Mouse (Mus musculus) C2C12 (cell line): Measurements from ENCODE around the gene Ttll8. TPM values are rescaled to one million over a fixed set of nuclear protein-coding genes. Genes with fewer than 3 reads are reported as not detected.

Experiments used
- H3K27me3 ChIP-seq: one replicate; pipeline ENCODE4 v1.6.1; 2011; ENCODE audit not compliant: control insufficient read depth, insufficient read depth, insufficient read length
- H3K36me3 ChIP-seq: one replicate; pipeline ENCODE4 v1.6.1; 2011; ENCODE audit not compliant: control insufficient read depth, insufficient read depth
- H3K4me3 ChIP-seq: one replicate; pipeline ENCODE4 v1.5.1; 2011; ENCODE audit warnings: mild to moderate bottlenecking, control low read depth; ENCODE audit not compliant: poor library complexity, insufficient read depth, severe bottlenecking
- H3K79me2 ChIP-seq: one replicate; pipeline ENCODE4 v1.6.1; 2011; ENCODE audit not compliant: control insufficient read depth, insufficient read depth
- H3K79me3 ChIP-seq: one replicate; pipeline ENCODE4 v1.6.1; 2011; ENCODE audit warnings: low read depth, control low read depth
- H3ac ChIP-seq: one replicate; pipeline ENCODE3; 2011; ENCODE audit warnings: low read depth; ENCODE audit not compliant: control insufficient read depth, insufficient read length
- CEBPB ChIP-seq: IDR thresholded peaks from one replicate; pipeline ENCODE4 v1.6.1; 2011; ENCODE audit warnings: low read depth, mild to moderate bottlenecking, control low read depth, moderate library complexity
- CTCF ChIP-seq: IDR thresholded peaks from one replicate; pipeline ENCODE4 v1.5.1; 2011; ENCODE audit not compliant: control insufficient read depth, insufficient read depth, insufficient read length
- FOSL1 ChIP-seq: IDR thresholded peaks from one replicate; pipeline ENCODE4 v1.8.0; 2011; ENCODE audit warnings: mild to moderate bottlenecking, low read length; ENCODE audit not compliant: poor library complexity, insufficient read depth, severe bottlenecking
- MAX ChIP-seq: IDR thresholded peaks from one replicate; pipeline ENCODE4 v1.6.1; 2011; ENCODE audit warnings: mild to moderate bottlenecking, control low read depth
- MYOD1 ChIP-seq: IDR thresholded peaks from one replicate; pipeline ENCODE4 v1.6.1; 2011; ENCODE audit warnings: low read depth; ENCODE audit not compliant: control insufficient read depth, insufficient read length
- MYOG ChIP-seq: IDR thresholded peaks from one replicate; pipeline ENCODE4 v1.6.1; 2011; ENCODE audit not compliant: control insufficient read depth, insufficient read length; ENCODE audit errors: extremely low read depth
- USF1 ChIP-seq: IDR thresholded peaks from one replicate; pipeline ENCODE4 v1.6.1; 2011; ENCODE audit warnings: low read depth, mild to moderate bottlenecking, control low read depth, moderate library complexity
- long read RNA-seq, 2 experiments: library from polyadenylated mRNA; unstranded; transcript quantifications; one replicate each; pipeline ENCODE4 v2.0.0; 2019 to 2020
- polyA plus RNA-seq: library from polyadenylated mRNA; unstranded; fragments of >200 nt; fragmentation: generic; extraction: Trizol; gene quantifications from one replicate; pipeline ENCODE4 v1.2.1, GENCODE M21; 2012; ENCODE audit warnings: missing spikeins

Ttll8 gene
- polyA plus RNA-seq, result not detected
- long read RNA-seq, experiment 1, result 0 reads
- long read RNA-seq, experiment 2, result 0 reads

- TF ChIP-seq MYOG, result no peak
- H3ac ChIP-seq, result no peak within 1 kb of the TSS
- H3K4me3 ChIP-seq, result no peak within 1 kb of the TSS
- no peaks in the 10 kb centered on the region for H3K79me3 ChIP-seq
- H3K79me2 ChIP-seq, result no peaks in the 10 kb centered on the region
- peaks cover 4% of the 10 kb centered on the region for H3K27me3 ChIP-seq
- no peaks in the 10 kb centered on the region for H3K36me3 ChIP-seq
Observed at GRCm38 (mm10) chr15:88954368-88955072, at the start of gene Ttll8. Gene Ttll8 (minus strand): TSS chr15:88954418.

- no peak overlapping the region for H3ac ChIP-seq
- H3K4me3 ChIP-seq, result no peak overlapping the region
- peaks cover 48% of the 10 kb centered on the region for H3K27me3 ChIP-seq
- TF ChIP-seq USF1 (no peak), MAX (no peak), MYOG (no peak), CTCF (no peak), CEBPB (no peak), FOSL1 (no peak), MYOD1 (peak; percentile 76)
- no peaks in the 10 kb centered on the region for H3K36me3 ChIP-seq
- no peaks in the 10 kb centered on the region for H3K79me2 ChIP-seq
- H3K79me3 ChIP-seq, result no peaks in the 10 kb centered on the region
Observed at GRCm38 (mm10) chr15:89001245-89001644, 47.0 kb upstream of the Ttll8 start.

- H3K36me3 ChIP-seq, result no peaks in the 10 kb centered on the region
- no peak overlapping the region for H3ac ChIP-seq
- no peak overlapping the region for H3K4me3 ChIP-seq
- H3K79me2 ChIP-seq, result no peaks in the 10 kb centered on the region
- H3K79me3 ChIP-seq, result no peaks in the 10 kb centered on the region
- peaks cover 55% of the 10 kb centered on the region for H3K27me3 ChIP-seq
- TF ChIP-seq FOSL1, result no peak
- TF ChIP-seq MAX, result no peak
- TF ChIP-seq CEBPB, result no peak
- no peak for TF ChIP-seq MYOG
- TF ChIP-seq CTCF, result no peak
- no peak for TF ChIP-seq MYOD1
- no peak for TF ChIP-seq USF1
Observed at GRCm38 (mm10) chr15:89000367-89000766, 46.1 kb upstream of the Ttll8 start.

DNA sequence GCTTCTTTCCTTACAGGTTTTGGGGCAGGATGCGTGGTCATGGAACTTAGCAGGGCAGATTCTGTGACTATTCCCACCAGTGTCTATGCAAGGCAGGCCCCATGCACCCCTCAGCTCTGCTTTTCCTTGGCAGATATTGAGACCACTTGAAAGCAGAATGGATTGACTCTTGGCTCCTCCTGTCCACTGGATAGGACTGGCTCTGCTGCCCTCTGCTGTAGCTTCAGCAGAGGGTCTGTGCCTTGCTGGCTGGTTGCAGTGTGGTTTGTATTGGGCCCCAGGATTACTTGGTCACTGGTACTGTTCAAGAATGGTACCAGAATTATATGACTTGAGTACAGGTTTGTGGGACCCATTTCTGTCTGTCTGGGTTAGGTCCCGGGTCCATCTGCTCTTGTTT, 44.9 kb upstream of the Ttll8 start:
- H3K4me3 ChIP-seq, result no peak overlapping the region
- no peak for TF ChIP-seq USF1
- TF ChIP-seq MAX, result no peak
- no peak for TF ChIP-seq MYOD1
- TF ChIP-seq MYOG, result no peak
- no peak for TF ChIP-seq CTCF
- TF ChIP-seq CEBPB, result no peak
- no peak for TF ChIP-seq FOSL1
- peaks cover 61% of the 10 kb centered on the region for H3K27me3 ChIP-seq
- no peaks in the 10 kb centered on the region for H3K79me3 ChIP-seq
- H3ac ChIP-seq, result no peak overlapping the region
- no peaks in the 10 kb centered on the region for H3K79me2 ChIP-seq
- H3K36me3 ChIP-seq, result no peaks in the 10 kb centered on the region

DNA sequence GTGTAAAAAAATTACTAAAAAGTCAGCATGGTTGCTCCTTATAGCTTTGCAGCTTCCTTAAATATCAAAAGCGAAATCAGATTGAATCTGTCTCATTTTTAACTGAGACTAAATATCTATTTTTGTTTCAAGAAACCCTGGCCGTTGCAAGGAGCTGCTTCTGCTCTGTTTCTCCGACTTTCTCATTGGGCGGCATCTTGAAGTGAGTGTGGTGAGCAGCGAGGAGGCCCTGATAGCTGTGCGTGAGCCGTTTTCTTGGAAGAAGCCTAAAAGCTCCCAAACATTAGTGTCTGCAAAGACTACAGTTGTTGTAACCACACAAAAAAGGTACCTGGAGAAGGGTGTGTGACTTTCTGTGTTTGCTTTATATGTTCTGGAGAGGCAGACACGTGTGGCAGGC, 44.4 kb upstream of the Ttll8 start:
- H3K27me3 ChIP-seq, result peaks cover 66% of the 10 kb centered on the region
- H3K79me2 ChIP-seq, result no peaks in the 10 kb centered on the region
- no peak overlapping the region for H3ac ChIP-seq
- TF ChIP-seq CEBPB (no peak), MAX (no peak), MYOD1 (no peak), FOSL1 (no peak), USF1 (no peak), CTCF (no peak), MYOG (no peak)
- H3K4me3 ChIP-seq, result no peak overlapping the region
- no peaks in the 10 kb centered on the region for H3K79me3 ChIP-seq
- no peaks in the 10 kb centered on the region for H3K36me3 ChIP-seq

GRCm38 (mm10) chr15:88989236-88989635, 35.0 kb upstream of the Ttll8 start:
- no peak for TF ChIP-seq MYOG
- no peak for TF ChIP-seq CTCF
- TF ChIP-seq CEBPB, result no peak
- no peak for TF ChIP-seq MAX
- TF ChIP-seq USF1, result no peak
- no peak for TF ChIP-seq FOSL1
- TF ChIP-seq MYOD1, result no peak

More at GRCm38 (mm10) chr15:88989236-88989635, 35.0 kb upstream of the Ttll8 start:
- Histone ChIP-seq H3ac (no peak overlapping the region), H3K79me3 (no peaks in the 10 kb centered on the region), H3K79me2 (no peaks in the 10 kb centered on the region), H3K36me3 (no peaks in the 10 kb centered on the region), H3K4me3 (no peak overlapping the region), H3K27me3 (peaks cover 29% of the 10 kb centered on the region)
